Mouse (Mus musculus): ENCODE measurements around the gene Nxnl2.

- no peak for TF ChIP-seq POLR2A (IDR thresholded peaks at IDR 0.05; ENCODE audit: control insufficient read depth, extremely low read depth, insufficient read depth, low read length, poor library complexity)
- TF ChIP-seq CTCF (IDR thresholded peaks at IDR 0.05; ENCODE audit: borderline replicate concordance, control insufficient read depth, extremely low read depth, insufficient read depth, low read length, poor library complexity): no peak
Measured at GRCm38 (mm10) chr13:51197699-51198098, 26.9 kb downstream of the Nxnl2 start.

Data from thymus, adult 2 months (tissue).